Mouse (Mus musculus) bone marrow, adult 2 months (tissue): ENCODE data around the gene Guk1. TPM values are rescaled to one million over a fixed set of nuclear protein-coding genes. Genes with fewer than 3 reads are reported as not detected.

Experiments used
- H3K27ac ChIP-seq: fragments of 200-500 bp; 2 replicates; pipeline ENCODE4 v1.5.1; 2012; ENCODE audit warnings: low read depth, mild to moderate bottlenecking, control low read depth, inconsistent platforms, low read length; ENCODE audit not compliant: control insufficient read depth, poor library complexity, insufficient read depth
- H3K4me1 ChIP-seq: fragments of 200-500 bp; 2 replicates; pipeline ENCODE4 v1.6.1; 2011; ENCODE audit warnings: low read length; ENCODE audit not compliant: control insufficient read depth, insufficient read depth
- H3K4me3 ChIP-seq: fragments of 200-500 bp; replicated peaks from 2 replicates; pipeline ENCODE3; 2011; ENCODE audit warnings: mild to moderate bottlenecking, low read depth, low read length, control low read depth; ENCODE audit not compliant: control insufficient read depth
- CTCF ChIP-seq: fragments of 200-500 bp; IDR thresholded peaks from 2 replicates; pipeline ENCODE4 v1.5.1; 2011; ENCODE audit warnings: low read length, control low read depth; ENCODE audit not compliant: control insufficient read depth, insufficient read depth
- POLR2A ChIP-seq: fragments of 200-500 bp; IDR thresholded peaks from 2 replicates; pipeline ENCODE4 v1.6.1; 2011; ENCODE audit warnings: low read depth, mild to moderate bottlenecking, control low read depth, low read length, borderline replicate concordance; ENCODE audit not compliant: control insufficient read depth
- WGBS: fragments of 180-500 bp; shearing (Covaris S2); methylation state at CpG from one replicate; pipeline ENCODE4 v1.1.7; 2018; 5-methylcytosine and 5-hydroxymethylcytosine counted together
- polyA plus RNA-seq: library from polyadenylated mRNA; stranded (reverse); fragments of >200 nt; gene quantifications from 2 replicates; pipeline ENCODE4 v1.2.4, GENCODE M21; 2011; ENCODE audit warnings: low replicate concordance; ENCODE audit not compliant: missing spikeins, insufficient read depth, insufficient read length

Guk1 gene
- polyA plus RNA-seq, 1 experiment: 40.5 TPM

DNA sequence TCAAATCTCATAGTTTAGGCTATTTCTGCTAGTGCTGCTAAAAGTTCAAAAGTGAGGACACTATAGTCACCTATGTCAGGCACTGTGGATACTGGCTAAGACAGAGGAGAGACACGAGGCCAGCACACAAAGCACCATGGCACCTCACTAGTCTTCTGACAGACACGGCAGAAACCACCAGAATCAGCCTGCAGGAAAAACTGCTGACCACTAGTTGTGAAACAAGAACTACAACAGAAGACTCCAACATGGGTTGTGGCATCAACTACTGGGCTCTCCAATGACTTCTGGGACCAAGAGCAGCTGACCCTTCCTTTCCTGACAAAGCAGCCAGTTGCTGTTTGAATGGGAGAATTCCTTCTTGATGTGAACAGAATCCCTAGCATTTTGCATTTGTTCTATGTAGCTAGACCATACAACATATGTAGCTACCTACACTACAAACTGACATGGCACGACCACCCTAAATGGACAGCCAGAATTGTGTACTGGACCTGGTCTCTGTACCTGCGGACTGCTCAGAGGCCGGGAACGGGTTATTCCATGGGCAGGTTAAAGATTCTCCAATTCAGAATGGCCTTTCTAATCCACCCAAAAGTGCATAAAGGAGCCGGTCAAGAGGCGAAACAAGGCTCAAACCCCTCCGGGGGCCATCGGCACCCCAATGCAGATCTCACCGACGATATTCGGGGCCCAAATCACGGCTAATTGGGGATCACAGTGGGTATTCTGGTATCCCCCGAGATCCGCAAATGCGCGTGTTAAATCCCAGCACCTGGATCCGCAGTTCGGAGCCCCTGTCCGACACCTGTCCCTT lies 35.0 kb upstream of the Guk1 start:
- 1% methylated on average over 21 of the region's 21 CpGs for WGBS
- Histone ChIP-seq H3K27ac (peak overlapping the region; percentile 99), H3K4me3 (peak overlapping the region; percentile 85), H3K4me1 (peaks cover 10% of the 10 kb centered on the region; the same call in 1 of the 2 replicates)
- TF ChIP-seq POLR2A (no peak), CTCF (no peak)

DNA sequence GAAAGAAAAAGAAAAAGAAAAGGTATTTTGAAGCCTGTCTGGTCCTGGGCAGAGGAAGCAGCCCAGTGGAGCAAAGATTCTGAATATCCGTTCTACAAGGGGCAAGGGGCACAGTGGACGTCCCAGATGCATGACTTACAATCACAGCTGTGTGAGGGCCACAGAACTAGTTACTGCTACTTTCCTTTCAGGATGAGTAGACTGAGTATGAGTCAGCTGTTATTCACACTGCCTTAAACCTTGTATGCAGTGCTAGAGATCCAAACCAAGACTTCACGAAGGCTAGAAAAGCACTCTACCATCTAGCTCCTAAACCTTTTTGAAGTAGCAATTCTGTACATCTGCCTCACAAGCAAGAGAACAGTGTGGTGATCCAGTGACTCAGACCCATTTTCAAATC lies 34.2 kb upstream of the Guk1 start:
- 22% methylated on average over 3 of the region's 3 CpGs for WGBS
- TF ChIP-seq POLR2A (no peak), CTCF (no peak)
- H3K4me1 ChIP-seq: peaks cover 11% of the 10 kb centered on the region
- peak overlapping the region; percentile 49 for H3K4me3 ChIP-seq
- no peak overlapping the region for H3K27ac ChIP-seq

DNA sequence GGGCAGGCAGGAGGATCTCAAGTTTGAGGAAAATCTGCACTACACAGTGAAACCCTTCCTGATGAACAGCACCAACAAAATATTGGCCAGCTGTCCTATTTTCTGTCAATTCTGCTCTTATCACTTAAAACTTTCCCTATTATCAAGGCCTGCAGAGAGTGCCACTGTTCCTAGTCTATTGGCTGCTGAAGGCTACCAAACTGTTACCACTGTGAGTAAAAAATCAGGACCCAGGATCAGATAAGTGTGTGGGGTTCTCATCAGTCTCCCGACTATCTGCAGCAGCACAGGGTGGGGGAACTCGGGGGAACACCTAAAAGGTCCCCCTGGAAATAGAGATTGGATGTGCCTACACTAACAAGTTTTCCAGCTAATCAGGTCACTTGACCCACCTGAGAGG lies 33.2 kb upstream of the Guk1 start:
- TF ChIP-seq CTCF (no peak), POLR2A (no peak)
- 36% methylated on average over 2 of the region's 2 CpGs for WGBS
- Histone ChIP-seq H3K27ac (no peak overlapping the region), H3K4me3 (no peak overlapping the region), H3K4me1 (peaks cover 13% of the 10 kb centered on the region)

DNA sequence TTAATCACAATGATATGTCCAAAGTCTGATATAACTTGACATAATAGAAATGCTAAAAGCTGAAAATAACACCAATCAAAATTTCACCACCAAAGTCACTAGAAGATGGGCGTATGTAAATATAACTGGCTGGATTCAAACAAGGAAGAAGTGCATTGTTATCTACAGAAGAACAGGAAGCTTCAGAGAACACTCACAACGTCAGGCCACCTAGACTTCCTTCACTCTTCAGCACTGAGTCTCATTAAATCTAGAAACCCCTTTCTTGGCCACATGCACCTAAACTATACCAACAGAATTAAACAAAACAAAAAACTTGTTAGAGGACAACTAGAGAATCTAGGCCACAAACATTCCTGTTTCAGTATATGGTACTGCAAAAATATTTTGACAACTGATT lies 32.5 kb upstream of the Guk1 start:
- H3K4me3 ChIP-seq: no peak overlapping the region
- TF ChIP-seq POLR2A: no peak
- TF ChIP-seq CTCF: no peak
- peaks cover 13% of the 10 kb centered on the region for H3K4me1 ChIP-seq
- 5% methylated on average over 2 of the region's 2 CpGs for WGBS
- H3K27ac ChIP-seq: no peak overlapping the region

DNA sequence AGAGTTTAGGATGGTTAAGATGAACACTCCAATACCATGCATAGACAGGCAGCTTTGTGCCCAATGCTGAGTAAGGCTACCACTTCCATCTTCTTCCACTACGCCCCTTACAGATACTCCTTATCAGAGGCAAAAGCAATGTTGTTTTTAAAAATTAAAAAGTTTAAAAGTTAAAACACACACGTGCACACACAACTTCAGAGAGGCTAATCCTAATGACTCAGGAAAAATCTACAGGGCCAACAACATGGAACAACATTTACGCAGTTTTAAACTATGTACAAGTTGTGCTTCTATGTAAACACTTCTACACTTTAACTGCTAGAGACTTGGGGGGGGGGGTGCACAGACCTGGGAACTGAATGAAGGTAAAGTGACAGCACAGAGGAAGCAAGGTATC lies 32.0 kb upstream of the Guk1 start:
- peaks cover 12% of the 10 kb centered on the region for H3K4me1 ChIP-seq
- no peak overlapping the region for H3K4me3 ChIP-seq
- no peak overlapping the region for H3K27ac ChIP-seq
- TF ChIP-seq CTCF (no peak), POLR2A (no peak)
- WGBS: 62% methylated on average over 3 of the region's 3 CpGs

DNA sequence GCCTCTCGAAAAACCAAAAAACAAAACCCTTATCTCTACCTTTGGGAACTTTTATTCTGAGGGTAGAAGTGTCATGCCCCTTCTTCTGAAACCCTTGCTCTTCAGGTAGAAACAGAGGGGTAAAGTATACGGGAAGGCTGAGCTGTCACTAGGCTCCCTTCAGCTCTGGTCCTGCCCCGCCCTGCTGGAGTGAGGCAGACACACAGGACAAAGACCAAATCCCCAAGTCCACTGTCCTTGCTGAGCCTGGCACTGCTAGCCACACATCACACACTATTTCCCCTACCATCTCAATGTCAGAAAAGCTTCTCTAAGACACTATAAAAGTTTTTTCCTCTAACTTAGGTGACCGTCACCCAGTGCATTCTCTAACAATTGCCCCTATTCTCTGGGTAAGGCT lies 30.3 kb upstream of the Guk1 start:
- no peak overlapping the region for H3K27ac ChIP-seq
- no peak overlapping the region for H3K4me3 ChIP-seq
- peaks cover 10% of the 10 kb centered on the region for H3K4me1 ChIP-seq
- WGBS: 72% methylated on average over 4 of the region's 4 CpGs
- no peak for TF ChIP-seq POLR2A

DNA sequence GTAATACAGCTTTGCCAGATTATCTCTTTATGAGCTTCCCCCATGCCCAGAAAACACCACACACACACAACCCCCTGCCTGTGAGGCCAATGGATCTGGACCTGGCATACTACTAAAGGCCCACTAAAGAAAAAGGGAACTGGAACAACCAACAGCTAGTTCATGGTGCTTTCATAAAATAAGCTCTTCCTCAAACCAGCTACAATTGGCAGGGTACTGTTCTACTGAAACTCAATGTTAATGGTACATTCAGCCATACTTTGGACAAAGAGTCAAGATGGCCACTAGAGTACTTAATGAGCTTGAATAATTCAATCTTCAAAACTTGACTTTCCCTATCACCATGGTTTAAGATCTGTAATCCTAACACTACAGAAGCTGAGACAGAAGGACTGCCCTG lies 29.6 kb upstream of the Guk1 start:
- no peak overlapping the region for H3K4me3 ChIP-seq
- no peak overlapping the region for H3K27ac ChIP-seq
- peaks cover 10% of the 10 kb centered on the region for H3K4me1 ChIP-seq
- TF ChIP-seq POLR2A (no peak), CTCF (no peak)

DNA sequence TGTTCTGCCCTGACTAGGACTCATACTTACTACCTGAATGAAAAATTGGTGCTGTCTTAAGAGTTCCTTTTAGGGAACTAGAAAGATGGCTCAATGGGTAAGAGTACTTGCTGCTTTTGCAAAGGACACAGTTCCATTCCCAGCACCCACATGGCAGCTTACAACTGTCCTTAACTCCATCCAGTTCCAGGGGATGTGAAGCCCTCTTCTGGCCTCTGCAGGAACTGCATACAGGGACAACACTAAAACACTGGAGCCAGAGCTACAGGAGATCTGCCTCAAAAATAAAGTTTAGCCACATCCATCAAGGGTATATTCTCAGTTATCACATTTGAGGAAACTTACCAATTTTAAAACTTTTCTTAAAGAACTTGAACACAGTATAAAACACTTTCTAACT lies 27.1 kb upstream of the Guk1 start:
- Histone ChIP-seq H3K4me3 (no peak overlapping the region), H3K4me1 (peaks cover 6% of the 10 kb centered on the region), H3K27ac (no peak overlapping the region)
- no peak for TF ChIP-seq POLR2A
- peak; percentile 39; the same call in 1 of the 2 replicates for TF ChIP-seq CTCF

DNA sequence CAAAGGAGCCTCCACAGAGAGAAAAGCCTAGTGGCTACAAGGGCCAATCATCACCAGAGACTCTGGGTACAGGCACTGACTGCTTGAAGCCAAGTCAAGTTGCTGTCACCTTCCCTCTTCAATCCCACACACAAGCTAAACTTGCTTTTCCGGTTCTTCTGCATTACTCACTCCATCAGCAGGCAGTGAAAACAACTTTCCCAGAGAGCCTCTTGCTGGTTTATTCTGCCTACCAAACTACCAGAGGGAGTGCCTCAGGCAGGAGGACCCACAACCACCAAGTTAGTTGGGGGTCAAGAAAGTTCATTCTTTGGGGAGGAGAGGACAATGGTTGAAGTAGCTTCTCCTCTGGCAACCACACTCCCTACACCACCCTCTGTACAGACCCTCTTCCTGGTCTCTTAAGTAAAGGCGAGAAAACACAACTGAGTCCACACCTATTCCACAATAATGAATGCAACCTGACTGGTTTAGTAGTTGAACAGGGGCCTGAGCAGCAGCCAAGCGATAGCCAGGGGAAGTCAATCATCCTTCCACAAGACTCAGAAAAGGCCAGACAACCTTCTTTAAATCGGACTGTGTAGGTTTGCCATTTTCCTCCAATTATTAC lies 26.5 kb upstream of the Guk1 start:
- Histone ChIP-seq H3K4me1 (peaks cover 5% of the 10 kb centered on the region), H3K27ac (no peak overlapping the region), H3K4me3 (no peak overlapping the region)
- WGBS: 86% methylated on average over 4 of the region's 4 CpGs
- TF ChIP-seq CTCF: no peak
- TF ChIP-seq POLR2A: no peak
